Mouse (Mus musculus) c-Kit-negative CD71-positive TER-119-positive erythroid progenitor cells, embryonic 14.5 days (primary cell): ENCODE measurements at regions not wholly inside any gene's neighbourhood (a gene's known extent, or its start where the extent isn't known, plus 50 kb on each side); places are given as distances from the start of the nearest gene placed in this dataset.

Experiments used
- DNase-seq: peaks from one replicate; pipeline ENCODE4 v3.0.0-alpha.2; 2013; ENCODE audit warnings: low read depth, low spot score

DNA sequence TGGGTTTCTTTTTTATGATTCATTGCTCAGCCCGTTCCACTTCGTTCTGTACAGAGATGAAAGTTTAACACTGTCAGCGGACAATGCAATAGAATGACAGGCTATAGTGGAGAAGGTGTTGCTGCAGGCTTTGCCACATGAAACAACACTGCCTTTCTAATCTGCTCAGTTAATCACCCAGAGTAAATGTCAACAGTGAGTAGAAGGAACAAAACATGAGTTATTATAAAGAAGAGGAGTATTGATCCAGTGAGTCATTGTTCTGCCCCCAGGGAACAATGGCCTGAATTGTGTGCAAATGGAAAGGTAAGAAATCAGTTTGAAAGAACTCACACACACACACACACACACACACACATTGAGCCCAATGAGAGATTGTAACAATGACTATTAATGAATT lies 118.2 kb downstream of the Qrsl1 start:
- DNase-seq, result no peak

DNA sequence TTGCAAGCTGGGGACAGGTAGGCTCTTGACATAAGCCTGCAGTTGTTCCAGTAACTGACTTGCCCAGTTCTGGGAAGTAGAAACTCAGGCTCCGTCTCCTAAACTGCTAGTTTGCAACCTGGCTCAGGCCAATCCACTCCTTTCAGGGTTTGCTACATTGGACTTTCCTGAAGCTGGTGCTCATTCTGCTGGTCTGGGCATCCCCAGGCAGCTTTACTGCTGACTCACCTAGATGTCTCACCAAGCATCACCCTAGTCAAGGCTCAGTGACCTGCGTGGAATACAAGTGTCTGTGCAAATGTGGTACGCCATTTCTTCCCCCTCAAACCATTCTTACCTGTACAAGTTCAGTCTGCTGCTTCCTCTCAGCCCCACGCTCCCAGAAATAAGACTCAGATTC lies 110.8 kb downstream of the Qrsl1 start:
- peak; percentile 57 for DNase-seq

GRCm38 (mm10) chr10:43791525-43792021 lies 110.0 kb downstream of the Qrsl1 start:
- DNase-seq, result peak; percentile 73

DNA sequence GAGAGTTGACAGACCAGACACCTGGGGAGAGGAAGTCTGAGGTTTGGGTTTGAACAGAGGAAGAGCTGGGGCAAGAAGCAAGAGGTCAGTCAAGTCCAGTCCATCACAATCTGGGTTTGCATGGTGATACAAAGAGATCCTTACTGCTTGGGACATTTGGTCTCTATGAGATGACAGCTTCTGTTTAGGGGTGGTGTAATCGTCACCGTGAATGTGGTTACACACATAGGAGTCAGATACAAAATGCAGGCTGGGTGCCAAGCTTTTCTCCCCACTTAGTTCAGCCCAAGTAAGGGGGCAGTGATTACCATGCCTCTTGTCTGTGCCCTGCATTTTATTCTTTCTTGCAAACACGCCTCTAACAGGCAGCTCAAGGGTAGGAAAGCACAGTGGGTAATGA lies 108.9 kb downstream of the Qrsl1 start:
- DNase-seq, result no peak

GRCm38 (mm10) chr10:43794587-43794986 lies 107.0 kb downstream of the Qrsl1 start:
- no peak for DNase-seq

DNA sequence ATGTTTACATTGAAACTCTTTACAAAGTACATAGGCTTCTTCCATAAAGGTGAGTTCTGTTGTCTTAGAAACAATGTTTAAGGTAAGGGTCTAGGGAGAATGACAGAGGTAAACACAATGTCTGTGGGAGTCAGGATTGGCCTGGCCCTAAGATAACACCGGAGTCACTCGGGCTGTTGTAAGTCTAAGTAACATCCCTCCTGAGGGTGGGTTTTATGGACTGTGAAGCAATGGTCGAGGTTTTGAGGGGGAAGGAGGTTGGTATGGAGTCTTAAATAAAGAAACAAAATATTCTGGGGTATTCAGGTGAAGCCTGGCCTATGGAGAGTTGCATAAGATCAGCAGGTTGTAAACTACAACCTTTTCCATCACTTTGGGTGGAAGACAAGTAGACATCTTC lies 101.5 kb downstream of the Qrsl1 start:
- no peak for DNase-seq

GRCm38 (mm10) chr10:43815291-43815690 lies 86.3 kb downstream of the Qrsl1 start:
- DNase-seq, result no peak

DNA sequence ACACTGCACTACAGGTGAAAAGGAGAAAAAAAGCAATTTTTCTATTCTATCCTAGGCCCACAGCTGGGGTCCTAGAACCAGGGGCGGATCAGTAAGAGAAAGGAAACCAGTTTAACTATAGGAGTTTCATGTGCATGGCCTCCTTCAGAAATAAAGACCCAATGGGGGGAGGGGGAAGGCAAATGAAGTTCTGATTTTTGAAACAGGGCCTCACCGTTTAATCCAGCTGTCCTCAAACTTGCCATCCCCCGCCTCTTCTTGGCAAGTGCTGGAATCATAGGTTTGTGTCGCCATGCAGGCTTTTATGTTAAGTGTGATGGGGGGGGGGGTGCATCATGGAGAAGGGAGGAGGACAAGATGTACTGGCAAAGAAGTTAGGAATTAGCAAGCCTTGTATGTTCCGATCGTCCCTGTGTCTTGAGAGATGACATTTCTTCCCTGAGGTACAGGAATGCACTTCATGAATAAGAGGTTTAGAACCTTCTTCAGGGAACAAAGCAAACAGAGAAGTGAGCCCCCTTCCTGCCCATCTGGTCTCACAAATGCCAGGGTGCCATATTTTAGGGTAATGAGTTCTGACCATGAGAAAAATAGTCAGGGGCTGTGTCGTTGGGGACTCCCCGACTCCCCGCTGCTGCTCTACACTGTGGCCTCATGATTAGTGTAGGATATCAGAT lies 83.9 kb downstream of the Qrsl1 start:
- no peak for DNase-seq

DNA sequence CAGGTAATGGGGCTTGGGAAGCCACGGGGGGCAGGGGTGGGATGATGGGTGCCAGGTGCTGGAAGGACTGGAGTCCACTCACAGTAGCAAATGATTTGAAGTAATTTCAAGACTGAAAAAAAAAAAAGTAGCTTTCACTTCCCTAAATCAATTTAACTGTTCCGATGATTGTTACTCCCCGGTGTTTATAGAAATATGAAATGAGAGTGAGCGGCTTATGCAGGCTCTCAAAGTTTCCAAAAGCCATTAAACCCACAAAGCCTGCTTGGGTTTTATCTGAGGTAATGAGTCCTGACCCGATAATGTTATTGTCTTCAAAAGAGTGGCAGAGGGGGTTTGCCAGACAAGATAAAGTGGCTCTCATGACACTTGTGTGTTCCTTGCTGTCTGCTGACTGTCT lies 82.9 kb downstream of the Qrsl1 start:
- no peak for DNase-seq

GRCm38 (mm10) chr10:43819434-43819833 lies 82.1 kb downstream of the Qrsl1 start:
- DNase-seq, result no peak

- DNase-seq, result peak; percentile 6
Observed at GRCm38 (mm10) chr10:43822615-43823014, 78.9 kb downstream of the Qrsl1 start.

GRCm38 (mm10) chr10:43824009-43824408 lies 77.5 kb downstream of the Qrsl1 start:
- DNase-seq, result no peak
